In the genomic region with DNA sequence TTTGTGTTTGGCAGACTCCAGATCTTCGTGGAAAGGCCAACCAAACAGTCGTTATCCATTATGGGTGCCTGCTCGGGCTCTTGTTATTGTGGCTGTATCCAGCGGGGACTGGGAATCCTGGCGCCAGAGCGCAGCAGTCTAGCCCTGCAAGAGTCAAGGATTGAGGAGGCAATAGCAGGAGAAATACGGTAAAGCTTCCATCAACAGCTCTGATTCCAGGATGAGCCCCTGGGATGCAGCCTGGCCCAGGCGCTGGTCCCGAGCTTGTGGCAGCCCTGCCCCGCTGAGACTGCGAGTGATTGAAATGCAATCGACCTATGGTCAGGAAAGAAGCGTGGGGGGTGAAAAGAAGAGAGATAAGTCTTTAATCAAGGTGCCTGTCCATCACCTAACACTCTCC, we compare ENCODE assay signal across 8 mouse cellular contexts.
DNase-seq lines count a peak whose midpoint lies in the region; ATAC-seq lines count a peak whose summit lies in the region.

No protein-coding gene starts in this region.

- H3K36me3 ChIP-seq in hindbrain, embryonic 10.5 days = no peaks in the 10 kb centered on the region
- no peaks in the 10 kb centered on the region for H3K36me3 ChIP-seq in hindbrain, embryonic 16.5 days (ENCODE audit: control insufficient read depth, insufficient read depth, low read length)
- H3K36me3 ChIP-seq in embryonic facial prominence, embryonic 14.5 days (ENCODE audit: control insufficient read depth, insufficient read depth, low read length) = no peaks in the 10 kb centered on the region

- H3K27me3 ChIP-seq in hindbrain, embryonic 10.5 days (ENCODE audit: insufficient read depth, poor library complexity, severe bottlenecking) = peaks cover 69% of the 10 kb centered on the region
- peaks cover 10% of the 10 kb centered on the region for H3K27me3 ChIP-seq in hindbrain, embryonic 16.5 days (replicated peaks; ENCODE audit: control insufficient read depth, insufficient read depth, low read length)
- no peaks in the 10 kb centered on the region for H3K27me3 ChIP-seq in embryonic facial prominence, embryonic 14.5 days (replicated peaks; ENCODE audit: control insufficient read depth, insufficient read depth, low read length)

- H3K9ac ChIP-seq in hindbrain, embryonic 16.5 days (ENCODE audit: low read depth, low read length) = no peak overlapping the region
- H3K9ac ChIP-seq in embryonic facial prominence, embryonic 14.5 days (ENCODE audit: low read depth, low read length) = no peak overlapping the region

- H3K27ac ChIP-seq in hindbrain, embryonic 10.5 days = peak overlapping the region; percentile 18; the same call in 1 of the 2 replicates
- H3K27ac ChIP-seq in hindbrain, embryonic 16.5 days (ENCODE audit: low read depth, low read length) = no peak overlapping the region
- H3K27ac ChIP-seq in embryonic facial prominence, embryonic 14.5 days (replicated peaks; ENCODE audit: low read depth, low read length) = no peak overlapping the region

- H3K4me1 ChIP-seq in hindbrain, embryonic 10.5 days (replicated peaks) = peaks cover 34% of the 10 kb centered on the region
- H3K4me1 ChIP-seq in hindbrain, embryonic 16.5 days (ENCODE audit: control insufficient read depth, insufficient read depth, low read depth, low read length) = peaks cover 3% of the 10 kb centered on the region; the same call in 1 of the 2 replicates
- H3K4me1 ChIP-seq in embryonic facial prominence, embryonic 14.5 days (ENCODE audit: control insufficient read depth, insufficient read depth, low read length) = peaks cover 13% of the 10 kb centered on the region

- under 1% methylated on average over 13 of the region's 13 CpGs for WGBS in hindbrain, embryonic 10.5 days
- WGBS in hindbrain, embryonic 16.5 days = 2% methylated on average over 13 of the region's 13 CpGs
- WGBS in embryonic facial prominence, embryonic 14.5 days = 1% methylated on average over 13 of the region's 13 CpGs

- ATAC-seq in hindbrain, embryonic 16.5 days = no peak
- ATAC-seq in embryonic facial prominence, embryonic 14.5 days (ENCODE audit: low read depth) = no peak

- H3K4me3 ChIP-seq in hindbrain, embryonic 10.5 days = no peak overlapping the region
- H3K4me3 ChIP-seq in hindbrain, embryonic 16.5 days (ENCODE audit: low read length) = no peak overlapping the region
- no peak overlapping the region for H3K4me3 ChIP-seq in embryonic facial prominence, embryonic 14.5 days (ENCODE audit: low read depth, low read length)

- DNase-seq in hindbrain, embryonic 10.5 days (ENCODE audit: low spot score) = peak; percentile 67
- DNase-seq in ZHBTc4 (ENCODE audit: low read depth, low spot score) = peak; percentile 39
- DNase-seq in embryonic facial prominence, embryonic 14.5 days (ENCODE audit: low spot score) = peak; percentile 70
- peak; percentile 22 for DNase-seq in kidney, postnatal 14 days
- no peak for DNase-seq in left cerebral cortex, adult 8-10 months (ENCODE audit: low spot score in 2 of 2)
- DNase-seq in testis, postnatal 14 days (ENCODE audit: low spot score) = no peak
- DNase-seq in layer of hippocampus, postnatal 25 days (ENCODE audit: extremely low spot score in 1 of 2, low spot score in 1 of 2) = no peak

- no peak overlapping the region for H3K4me2 ChIP-seq in hindbrain, embryonic 16.5 days (ENCODE audit: low read length)
- H3K4me2 ChIP-seq in embryonic facial prominence, embryonic 14.5 days (ENCODE audit: low read depth, low read length) = peak overlapping the region; percentile 16

- no peaks in the 10 kb centered on the region for H3K9me3 ChIP-seq in hindbrain, embryonic 10.5 days
- no peaks in the 10 kb centered on the region for H3K9me3 ChIP-seq in hindbrain, embryonic 16.5 days (ENCODE audit: control insufficient read depth, low read length)
- no peaks in the 10 kb centered on the region for H3K9me3 ChIP-seq in embryonic facial prominence, embryonic 14.5 days (ENCODE audit: control insufficient read depth, low read length)

Comparison
In these comparisons a context has a peak if more than half of its experiments do, and no peak if none do; other contexts are left out.
1. DNase-seq: peak in hindbrain, embryonic 10.5 days (single experiment), ZHBTc4 (single experiment), embryonic facial prominence, embryonic 14.5 days (single experiment) and kidney, postnatal 14 days (single experiment); none in left cerebral cortex, adult 8-10 months (0 of 2), testis, postnatal 14 days (single experiment) and layer of hippocampus, postnatal 25 days (0 of 2).